Mouse (Mus musculus) gastrocnemius, adult 8-10 months (tissue): ENCODE data around the gene Prdx6b. TPM values are rescaled to one million over a fixed set of nuclear protein-coding genes. Genes with fewer than 3 reads are reported as not detected.

Experiments used
- DNase-seq, 2 experiments: peaks; one replicate each; pipeline ENCODE4 v3.0.0; 2022; ENCODE audit warnings: low spot score in 2 of 2
- total RNA-seq, 4 experiments: library from RNA; stranded (reverse); gene quantifications; 2 replicates each; pipeline ENCODE4 v1.2.4; 2022

Gene Prdx6b
- total RNA-seq = not detected

DNA sequence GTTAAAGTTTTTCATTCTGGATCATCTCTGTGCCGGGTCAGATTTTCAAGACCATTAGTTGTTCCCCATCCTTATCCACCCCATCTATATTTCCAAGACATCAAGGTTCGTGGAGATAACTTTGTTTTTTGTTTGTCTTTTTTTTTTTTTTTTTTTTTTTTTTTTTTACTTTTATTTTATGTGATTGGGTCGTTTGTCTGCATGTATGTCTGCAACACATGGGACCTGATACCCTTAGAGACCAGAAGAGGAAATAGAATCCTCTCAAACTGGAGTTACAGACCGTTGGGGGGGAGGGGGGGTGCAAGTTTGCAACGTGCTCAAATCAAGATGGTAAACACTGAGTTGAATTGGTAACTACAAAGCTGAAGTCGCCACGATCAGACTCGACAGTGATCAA lies at the start of gene Prdx6b:
Gene Prdx6b, plus strand, starts transcription at position 301 of the 400 bp plus-strand sequence.
- no peak for DNase-seq

DNA sequence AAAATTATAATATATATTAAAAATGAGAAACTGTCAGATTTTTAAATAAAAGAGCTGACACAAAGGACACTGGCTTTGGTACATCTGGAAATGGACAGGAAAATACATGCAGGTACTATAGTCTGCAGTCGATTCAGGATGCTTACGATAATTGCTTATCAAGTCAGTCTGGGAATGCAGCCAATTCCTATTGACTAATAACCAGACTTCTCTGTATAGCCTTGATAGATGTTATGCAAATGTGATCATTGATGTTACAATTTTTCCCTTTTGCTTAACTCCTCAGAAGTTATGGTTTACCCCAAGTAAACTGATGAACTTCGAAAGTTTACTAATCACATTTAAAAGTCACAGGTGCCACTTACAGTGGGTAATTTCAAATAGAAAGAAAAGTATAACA lies 44.8 kb upstream of the Prdx6b start:
- DNase-seq = no peak

DNA sequence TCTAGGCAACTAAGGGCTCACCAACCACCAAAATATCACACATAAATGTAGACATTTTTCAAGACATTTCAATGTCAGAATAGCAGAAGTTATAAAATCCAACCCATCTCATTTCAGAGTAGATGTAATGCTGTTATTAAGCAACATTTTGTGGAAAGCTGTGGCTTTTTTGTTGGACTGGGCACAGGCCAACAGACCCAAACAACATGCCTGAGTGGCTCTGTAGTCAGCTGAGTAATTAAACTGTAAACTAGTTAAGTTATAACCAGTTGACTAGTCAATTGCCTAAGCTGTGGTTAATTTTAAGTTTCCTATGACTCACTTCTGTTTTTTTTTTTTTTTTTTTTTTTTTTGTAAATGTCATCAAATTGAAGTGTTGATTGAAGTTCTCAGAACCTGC lies 44.4 kb upstream of the Prdx6b start:
- DNase-seq = no peak

DNA sequence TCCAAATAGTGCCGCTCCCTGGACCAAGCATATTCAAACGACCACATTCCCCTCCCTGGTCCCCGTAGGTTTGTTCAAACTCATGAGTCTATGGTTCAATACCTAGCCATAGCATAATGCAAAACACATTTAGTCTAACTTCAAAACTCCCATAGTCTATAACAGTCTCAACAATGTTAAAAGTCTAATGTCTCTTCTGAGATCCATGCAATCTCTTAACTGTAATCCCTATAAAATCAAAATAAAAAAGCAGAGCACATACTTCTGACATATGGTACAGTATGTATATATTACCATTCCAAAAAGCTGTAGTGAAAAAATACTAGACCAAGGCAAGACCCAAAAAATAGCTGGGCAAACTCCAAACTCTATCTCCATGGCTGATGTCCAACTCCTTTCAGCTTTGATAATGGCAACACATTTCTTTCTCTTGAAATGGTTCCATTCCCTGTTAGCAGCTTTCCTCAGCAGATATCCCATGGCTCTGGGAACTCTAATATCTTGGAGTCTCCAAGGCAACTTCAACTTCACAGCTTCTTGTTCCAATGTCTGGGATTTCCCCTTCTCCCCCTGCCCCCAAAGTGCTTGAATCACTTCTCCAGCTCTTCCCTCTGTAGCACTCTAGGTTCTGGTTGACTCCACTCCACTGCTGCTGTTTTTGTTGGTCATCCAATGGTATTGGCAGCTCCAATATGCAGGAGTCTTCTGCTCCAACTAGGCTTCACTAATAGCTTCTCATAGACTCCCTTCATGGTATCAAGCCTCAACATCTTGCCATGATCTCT lies 32.2 kb upstream of the Prdx6b start:
- no peak for DNase-seq

GRCm38 (mm10) chr2:80266894-80267293 lies 25.4 kb upstream of the Prdx6b start:
- DNase-seq = peak; percentile 13 to 29

- DNase-seq = no peak
Observed at GRCm38 (mm10) chr2:80268053-80268452, 24.2 kb upstream of the Prdx6b start.

DNA sequence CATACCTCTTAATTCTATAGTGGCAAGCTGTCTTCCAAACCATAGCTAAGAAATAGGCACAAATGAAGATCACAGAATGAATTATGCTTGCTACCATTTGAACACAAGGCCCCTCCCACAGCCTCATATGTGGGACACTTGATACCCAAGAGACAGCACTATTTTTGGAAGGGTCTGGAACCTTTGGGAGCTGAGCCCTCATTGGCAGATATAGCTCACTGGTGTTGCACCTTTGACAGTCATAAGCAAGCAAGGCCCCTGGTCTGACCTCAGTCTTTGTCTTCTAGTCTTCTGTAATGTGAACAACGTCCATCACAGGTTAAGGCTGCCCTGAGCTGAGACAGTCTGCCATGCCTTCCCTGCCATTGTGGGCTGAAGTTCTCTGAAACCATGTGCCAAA lies 20.8 kb upstream of the Prdx6b start:
- peak in 1 of 2 experiments; percentile 8 for DNase-seq

GRCm38 (mm10) chr2:80273038-80273437 lies 19.2 kb upstream of the Prdx6b start:
- DNase-seq = no peak

GRCm38 (mm10) chr2:80273763-80274162 lies 18.5 kb upstream of the Prdx6b start:
- no peak for DNase-seq

DNA sequence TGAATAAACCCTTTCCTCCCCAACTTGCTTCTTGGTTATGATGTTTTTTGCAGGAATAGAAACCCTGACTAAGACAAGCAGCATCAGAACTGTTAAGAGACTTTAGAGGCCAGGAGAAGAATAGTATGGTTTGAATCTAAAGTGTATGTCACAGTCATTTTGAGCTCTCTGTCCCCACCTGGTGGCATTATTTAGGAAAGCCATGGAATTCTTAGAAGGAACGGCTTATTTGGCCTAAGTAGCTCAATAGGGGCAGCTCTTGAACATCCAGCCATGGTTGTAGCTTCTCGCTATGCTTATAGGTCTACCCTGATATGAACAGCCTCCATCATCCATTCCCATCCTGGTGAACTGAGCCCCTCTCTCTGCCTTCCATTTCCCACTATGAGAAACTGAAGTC lies 17.1 kb upstream of the Prdx6b start:
- DNase-seq = no peak

- no peak for DNase-seq
Observed at GRCm38 (mm10) chr2:80282214-80282613, 10.1 kb upstream of the Prdx6b start.

DNA sequence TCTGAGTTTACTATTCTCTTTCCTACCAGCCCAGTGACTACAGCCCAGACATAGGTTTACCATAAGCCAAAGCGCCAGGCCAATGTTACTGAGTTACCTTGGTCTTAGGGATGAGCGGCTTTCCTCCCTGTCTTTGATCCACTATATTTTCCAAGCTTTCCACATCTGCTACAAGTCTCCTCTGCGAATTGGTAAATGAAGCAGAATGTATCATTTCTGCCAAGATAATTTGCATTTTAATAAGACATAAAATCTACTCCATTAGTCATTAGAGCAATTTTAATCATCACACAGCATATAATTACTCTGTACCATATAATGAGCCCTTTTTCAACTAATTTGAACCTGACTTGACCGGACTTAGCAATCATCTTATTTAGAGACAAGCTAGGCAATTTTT lies 5.9 kb upstream of the Prdx6b start:
- DNase-seq = no peak

- no peak for DNase-seq
Observed at GRCm38 (mm10) chr2:80298334-80298733, 6.1 kb downstream of the Prdx6b start.

GRCm38 (mm10) chr2:80300806-80301205 lies 8.5 kb downstream of the Prdx6b start:
- DNase-seq = no peak

DNA sequence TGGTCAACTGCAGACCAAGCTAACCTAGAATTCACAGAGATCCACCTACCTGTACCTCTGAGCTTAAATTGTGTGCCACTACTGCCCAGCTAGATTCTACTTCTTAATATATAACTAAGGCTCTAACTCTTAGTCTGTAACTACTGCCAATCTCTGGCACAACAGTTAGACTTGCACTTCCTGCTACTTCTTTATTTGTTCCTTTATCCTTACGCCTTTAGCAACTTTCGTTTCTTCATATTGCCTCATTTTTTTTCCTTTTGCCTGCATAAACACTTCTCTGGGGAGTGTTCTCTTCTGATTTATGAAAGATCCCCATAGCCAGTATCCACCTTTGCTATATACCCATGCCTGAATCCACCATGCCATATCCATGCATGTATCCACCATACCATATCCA lies 11.7 kb downstream of the Prdx6b start:
- no peak for DNase-seq

- DNase-seq = no peak
Observed at GRCm38 (mm10) chr2:80307701-80308100, 15.4 kb downstream of the Prdx6b start.

DNA sequence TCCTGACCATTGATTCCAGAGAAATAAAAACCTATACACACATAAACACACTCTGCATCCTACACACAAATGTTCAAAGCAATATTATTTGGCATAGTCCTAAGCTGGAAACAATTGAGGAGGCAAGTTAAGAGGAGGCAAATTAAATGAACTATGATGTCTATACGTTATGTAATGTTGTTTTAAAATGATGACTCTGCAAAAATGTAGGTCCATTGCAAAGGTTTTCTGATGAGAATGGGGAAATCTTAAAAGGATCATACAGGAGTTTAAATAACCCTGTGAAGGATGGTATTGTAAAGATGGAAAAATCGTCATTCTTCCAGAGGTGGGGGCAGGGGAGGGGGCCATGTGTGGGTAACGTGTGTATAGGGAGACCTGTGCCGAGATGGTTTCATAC lies 17.5 kb downstream of the Prdx6b start:
- DNase-seq = no peak

DNA sequence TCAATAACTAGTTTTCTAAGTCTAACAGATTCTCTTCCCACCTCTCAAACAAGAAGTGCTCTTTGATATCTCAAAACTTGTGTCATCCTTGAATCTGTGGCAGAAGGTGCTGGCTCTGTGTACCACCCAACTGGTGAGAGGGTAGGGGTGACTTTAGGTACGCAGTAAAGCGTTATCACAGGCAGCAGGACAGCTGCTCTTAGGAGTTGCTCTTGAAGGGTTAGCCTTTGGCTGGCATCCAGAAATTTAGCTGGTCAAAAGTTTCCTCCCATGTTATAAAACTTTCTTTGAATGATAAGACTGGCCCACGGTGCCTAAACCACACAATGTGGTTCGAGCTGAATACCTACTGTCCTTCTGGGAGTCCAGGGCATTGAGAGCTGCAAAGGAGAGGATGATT lies 18.5 kb downstream of the Prdx6b start:
- DNase-seq = no peak

GRCm38 (mm10) chr2:80311350-80311749 lies 19.1 kb downstream of the Prdx6b start:
- no peak for DNase-seq

GRCm38 (mm10) chr2:80314201-80314600 lies 21.9 kb downstream of the Prdx6b start:
- no peak for DNase-seq

GRCm38 (mm10) chr2:80314854-80315241 lies 22.6 kb downstream of the Prdx6b start:
- no peak for DNase-seq

DNA sequence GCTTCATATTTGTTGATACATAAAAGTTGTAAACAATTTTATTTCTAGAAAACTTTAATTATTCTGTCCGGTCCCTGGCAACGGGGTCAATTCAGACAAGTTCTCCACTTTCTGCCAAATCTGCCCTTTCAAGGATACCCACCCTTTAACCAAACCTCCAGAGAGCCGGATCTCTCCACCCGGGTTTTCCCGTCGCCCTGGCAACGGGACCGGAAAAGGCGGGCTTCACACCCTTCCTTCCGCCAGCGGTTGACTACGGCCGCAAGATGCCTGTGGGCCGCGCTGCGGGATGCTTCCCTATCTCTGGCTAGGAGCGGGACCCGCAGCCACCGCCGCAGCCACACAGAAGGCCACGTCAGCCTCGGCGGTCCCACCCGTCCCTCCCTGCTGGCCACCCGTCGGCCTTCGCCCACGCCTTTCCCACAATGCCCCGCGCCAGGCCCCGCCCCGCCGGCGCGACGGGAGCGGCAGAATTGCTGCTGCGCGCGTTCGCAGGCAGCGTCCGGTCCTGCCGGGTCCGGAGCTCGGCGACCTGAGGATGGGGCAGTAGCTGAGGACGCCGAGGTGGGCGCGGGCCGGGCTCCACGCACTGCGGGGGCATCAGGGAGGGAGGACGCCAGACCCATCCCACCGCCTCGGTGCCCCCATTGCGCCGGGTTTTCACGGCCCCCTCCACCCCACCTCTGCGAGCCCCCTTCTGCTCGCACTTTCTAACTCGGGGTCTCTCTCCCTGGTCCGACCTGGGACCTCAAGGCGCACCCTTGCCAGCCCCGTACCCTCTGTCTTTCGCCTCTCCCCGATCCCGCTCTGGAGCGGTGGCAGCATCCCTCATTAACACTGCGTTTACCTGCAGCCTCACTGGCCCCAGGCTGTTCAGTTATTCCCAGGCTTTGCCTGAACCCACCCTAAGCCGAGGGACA lies 23.2 kb downstream of the Prdx6b start, which contains the start of gene Dnajc10:
Gene Dnajc10, plus strand, starts transcription at position 225 of the 920 bp plus-strand sequence.
- DNase-seq = peak; percentile 81 to 82
